Mouse (Mus musculus): ENCODE data around the gene Fam107a.

Gene Fam107a

DNA sequence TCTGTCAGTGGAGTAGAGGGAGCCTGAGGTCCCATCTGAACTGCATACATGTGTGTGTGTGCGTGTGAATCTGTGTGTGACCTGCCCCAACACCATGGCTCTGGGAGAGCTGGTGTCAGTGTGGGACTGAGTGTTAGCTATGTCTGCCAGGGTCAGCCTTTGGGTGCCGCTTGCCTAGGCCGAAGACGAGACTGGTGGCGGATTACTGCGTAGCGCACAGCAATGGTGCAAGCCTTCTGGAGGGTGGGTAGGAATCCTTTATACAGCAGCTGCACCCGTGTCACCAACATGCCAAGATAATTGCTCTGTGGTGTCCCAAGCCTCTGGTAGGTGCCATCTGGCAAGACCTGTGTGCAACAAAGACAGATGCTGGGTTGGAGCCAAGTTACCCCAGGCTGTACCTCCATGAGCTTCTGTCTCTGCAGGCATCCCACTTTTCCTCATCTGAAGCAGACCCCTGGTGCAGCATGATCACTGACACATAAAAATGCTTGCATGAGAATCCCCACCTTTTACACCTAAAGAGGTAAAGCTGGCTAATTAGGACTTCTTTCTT lies 66.4 kb downstream of the Fam107a start:
- no peak for DNase-seq

- DNase-seq: no peak
Observed at GRCm38 (mm10) chr14:8250141-8250871, 67.5 kb downstream of the Fam107a start.

DNA sequence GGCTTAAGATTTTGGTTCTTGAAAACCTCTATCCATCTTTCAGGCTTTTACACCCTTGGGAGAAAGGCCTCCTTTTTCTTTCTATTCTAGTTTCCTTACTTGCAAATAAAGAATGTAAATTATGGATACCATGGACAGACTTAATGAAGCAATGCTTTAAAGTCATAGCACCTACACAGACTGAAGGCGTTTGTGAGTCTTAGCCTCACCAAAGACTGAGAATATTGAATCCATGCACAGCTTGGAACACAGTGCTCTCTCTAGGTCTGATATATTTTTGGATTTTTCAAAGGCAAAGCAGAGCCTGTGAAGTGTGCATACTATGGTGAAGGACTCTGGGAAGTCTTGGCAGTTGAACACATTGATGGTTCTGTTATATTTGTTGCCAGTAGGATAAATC lies 68.6 kb downstream of the Fam107a start:
- no peak for DNase-seq

GRCm38 (mm10) chr14:8246878-8247277 lies 70.9 kb downstream of the Fam107a start:
- DNase-seq: no peak

All from cerebellum, adult 18-20 months (tissue).